Mouse (Mus musculus): Measurements from ENCODE around the gene Srrm3.

Gene Srrm3

GRCm38 (mm10) chr5:135822316-135822944 lies 15.7 kb downstream of the Srrm3 start:
- no peak for DNase-seq (ENCODE audit: low spot score in 2 of 2)

- DNase-seq (ENCODE audit: low spot score in 2 of 2), result no peak
Observed at GRCm38 (mm10) chr5:135824517-135824916, 17.8 kb downstream of the Srrm3 start.

- DNase-seq (ENCODE audit: low spot score in 2 of 2), result no peak
Observed at GRCm38 (mm10) chr5:135826225-135826624, 19.5 kb downstream of the Srrm3 start.

- DNase-seq (ENCODE audit: low spot score in 2 of 2), result no peak
Observed at GRCm38 (mm10) chr5:135829381-135829780, 22.7 kb downstream of the Srrm3 start.

GRCm38 (mm10) chr5:135832729-135833128 lies 26.0 kb downstream of the Srrm3 start:
- DNase-seq (ENCODE audit: low spot score in 2 of 2), result peak; percentile 39 to 56

GRCm38 (mm10) chr5:135834769-135835491 lies 28.2 kb downstream of the Srrm3 start:
- peak; percentile 72 to 74 for DNase-seq (ENCODE audit: low spot score in 2 of 2)

GRCm38 (mm10) chr5:135835492-135835858 lies 28.8 kb downstream of the Srrm3 start:
- DNase-seq (ENCODE audit: low spot score in 2 of 2), result no peak

- DNase-seq (ENCODE audit: low spot score in 2 of 2), result no peak
Observed at GRCm38 (mm10) chr5:135835981-135836380, 29.3 kb downstream of the Srrm3 start.

GRCm38 (mm10) chr5:135841651-135842050 lies 35.0 kb downstream of the Srrm3 start:
- DNase-seq (ENCODE audit: low spot score in 2 of 2), result no peak

GRCm38 (mm10) chr5:135843418-135843817 lies 36.7 kb downstream of the Srrm3 start:
- DNase-seq (ENCODE audit: low spot score in 2 of 2), result no peak

- no peak for DNase-seq (ENCODE audit: low spot score in 2 of 2)
Observed at GRCm38 (mm10) chr5:135845676-135846320, 39.1 kb downstream of the Srrm3 start.

- no peak for DNase-seq (ENCODE audit: low spot score in 2 of 2)
Observed at GRCm38 (mm10) chr5:135847460-135847859, 40.8 kb downstream of the Srrm3 start.

- DNase-seq (ENCODE audit: low spot score in 2 of 2), result no peak
Observed at GRCm38 (mm10) chr5:135847881-135848280, 41.2 kb downstream of the Srrm3 start.

- DNase-seq (ENCODE audit: low spot score in 2 of 2), result no peak
Observed at GRCm38 (mm10) chr5:135851024-135851423, 44.3 kb downstream of the Srrm3 start.

GRCm38 (mm10) chr5:135851481-135851880 lies 44.8 kb downstream of the Srrm3 start:
- no peak for DNase-seq (ENCODE audit: low spot score in 2 of 2)

GRCm38 (mm10) chr5:135852421-135852820 lies 45.7 kb downstream of the Srrm3 start:
- no peak for DNase-seq (ENCODE audit: low spot score in 2 of 2)

GRCm38 (mm10) chr5:135853731-135854130 lies 47.0 kb downstream of the Srrm3 start:
- no peak for DNase-seq (ENCODE audit: low spot score in 2 of 2)

- DNase-seq (ENCODE audit: low spot score in 2 of 2), result peak in 1 of 2 experiments; percentile 72
Observed at GRCm38 (mm10) chr5:135855156-135855555, 48.5 kb downstream of the Srrm3 start.

GRCm38 (mm10) chr5:135866662-135867061 lies 60.0 kb downstream of the Srrm3 start:
- DNase-seq (ENCODE audit: low spot score in 2 of 2), result no peak

GRCm38 (mm10) chr5:135867637-135868593 lies 61.2 kb downstream of the Srrm3 start:
- no peak for DNase-seq (ENCODE audit: low spot score in 2 of 2)

- no peak for DNase-seq (ENCODE audit: low spot score in 2 of 2)
Observed at GRCm38 (mm10) chr5:135868653-135869052, 62.0 kb downstream of the Srrm3 start.
